Mouse (Mus musculus) liver, embryonic 16.5 days (tissue): ENCODE measurements at regions not wholly inside any gene's neighbourhood (a gene's known extent, or its start where the extent isn't known, plus 50 kb on each side); places are given as distances from the start of the nearest gene placed in this dataset.
A peak's percentile ranks its signal among the peaks of the same experiment; 100 is the strongest.

Experiments used
- ATAC-seq: fragments of 200-750 bp; cut with Nextera tagmentation; 2 replicates; pipeline ENCODE4 v1.8.0; 2017; ENCODE audit warnings: low read depth, mild to moderate bottlenecking, moderate number of reproducible peaks, moderate library complexity
- H3K27ac ChIP-seq: fragments of 300-500 bp; sonication (generic); 2 replicates; pipeline ENCODE4 v1.5.1; 2014; ENCODE audit warnings: mild to moderate bottlenecking, low read length
- H3K27me3 ChIP-seq: fragments of 300-500 bp; sonication (generic); 2 replicates; pipeline ENCODE4 v1.6.1; 2014; ENCODE audit warnings: low read depth, low read length, mixed read lengths; ENCODE audit not compliant: control insufficient read depth, insufficient read depth
- H3K36me3 ChIP-seq: fragments of 300-500 bp; sonication (generic); 2 replicates; pipeline ENCODE4 v1.6.1; 2014; ENCODE audit warnings: mild to moderate bottlenecking; ENCODE audit not compliant: control insufficient read depth, insufficient read depth
- H3K4me1 ChIP-seq: fragments of 300-500 bp; sonication (generic); 2 replicates; pipeline ENCODE4 v1.6.1; 2014; ENCODE audit warnings: low read depth, low read length, mixed read lengths; ENCODE audit not compliant: control insufficient read depth
- H3K4me2 ChIP-seq: fragments of 300-500 bp; sonication (generic); 2 replicates; pipeline ENCODE4 v1.6.1; 2014; ENCODE audit warnings: low read depth, low read length, mixed read lengths
- H3K4me3 ChIP-seq: fragments of 300-500 bp; sonication (generic); 2 replicates; pipeline ENCODE4 v1.5.1; 2014; ENCODE audit warnings: low read depth, mild to moderate bottlenecking, low read length
- H3K9ac ChIP-seq: fragments of 300-500 bp; sonication (generic); 2 replicates; pipeline ENCODE4 v1.6.1; 2014; ENCODE audit warnings: low read depth, low read length
- H3K9me3 ChIP-seq: fragments of 300-500 bp; sonication (generic); replicated peaks from 2 replicates; pipeline ENCODE4 v1.6.1; 2016; ENCODE audit warnings: low read length; ENCODE audit not compliant: control insufficient read depth
- WGBS: fragments of 180-500 bp; shearing (Covaris S2); extraction: QIAGEN DNeasy Blood & Tissue Kit; methylation state at CpG from one replicate; pipeline ENCODE4 v1.1.7; 2014; ENCODE audit not compliant: insufficient replicate concordance; 5-methylcytosine and 5-hydroxymethylcytosine counted together

- no peaks in the 10 kb centered on the region for H3K9me3 ChIP-seq
- no peaks in the 10 kb centered on the region for H3K36me3 ChIP-seq
- no peaks in the 10 kb centered on the region for H3K27me3 ChIP-seq
- H3K4me2 ChIP-seq = no peak overlapping the region
- H3K4me3 ChIP-seq = no peak overlapping the region
- H3K4me1 ChIP-seq = peaks cover 3% of the 10 kb centered on the region
- WGBS = 34% methylated on average over 11 of the region's 11 CpGs
- no peak overlapping the region for H3K27ac ChIP-seq
- no peak for ATAC-seq
- H3K9ac ChIP-seq = no peak overlapping the region
Measured at GRCm38 (mm10) chr6:127250874-127251670, 99.1 kb upstream of the Ccnd2 start.

DNA sequence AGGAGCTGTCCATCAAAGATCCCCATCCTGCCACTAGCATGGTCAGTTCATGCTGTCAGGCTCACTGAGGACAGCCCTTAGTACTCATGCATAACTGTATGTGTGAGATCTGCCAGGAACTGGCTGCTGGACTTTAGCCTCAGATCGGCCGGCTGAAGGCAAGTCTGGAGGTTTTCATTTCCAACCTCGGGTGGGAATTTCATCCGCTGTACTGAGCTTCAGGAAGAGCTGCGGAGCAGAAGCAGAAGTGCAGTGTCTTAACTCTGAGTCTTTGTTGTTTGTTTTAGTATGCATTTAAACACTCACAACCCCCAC, 99.6 kb upstream of the Ccnd2 start:
- ATAC-seq = no peak
- WGBS = 12% methylated on average over 5 of the region's 5 CpGs
- Histone ChIP-seq H3K9me3 (no peaks in the 10 kb centered on the region), H3K4me1 (no peaks in the 10 kb centered on the region), H3K27ac (no peak overlapping the region), H3K4me3 (no peak overlapping the region), H3K27me3 (no peaks in the 10 kb centered on the region), H3K4me2 (no peak overlapping the region), H3K9ac (no peak overlapping the region), H3K36me3 (no peaks in the 10 kb centered on the region)

GRCm38 (mm10) chr6:127252000-127252721, 100.2 kb upstream of the Ccnd2 start:
- H3K4me2 ChIP-seq = no peak overlapping the region
- H3K27me3 ChIP-seq = no peaks in the 10 kb centered on the region
- no peak for ATAC-seq
- H3K27ac ChIP-seq = no peak overlapping the region
- no peaks in the 10 kb centered on the region for H3K9me3 ChIP-seq
- no peaks in the 10 kb centered on the region for H3K4me1 ChIP-seq
- no peak overlapping the region for H3K4me3 ChIP-seq
- H3K36me3 ChIP-seq = no peaks in the 10 kb centered on the region
- 35% methylated on average over 3 of the region's 3 CpGs for WGBS
- H3K9ac ChIP-seq = no peak overlapping the region

GRCm38 (mm10) chr6:127253935-127254334, 101.9 kb upstream of the Ccnd2 start:
- H3K9ac ChIP-seq = no peak overlapping the region
- 0 out of 2 replicates have a peak, but pooled peaks have one; percentile 24 for ATAC-seq
- H3K4me1 ChIP-seq = no peaks in the 10 kb centered on the region
- H3K9me3 ChIP-seq = no peaks in the 10 kb centered on the region
- WGBS = 15% methylated on average over 3 of the region's 3 CpGs
- no peaks in the 10 kb centered on the region for H3K27me3 ChIP-seq
- no peak overlapping the region for H3K4me2 ChIP-seq
- no peaks in the 10 kb centered on the region for H3K36me3 ChIP-seq
- H3K27ac ChIP-seq = no peak overlapping the region
- H3K4me3 ChIP-seq = no peak overlapping the region

GRCm38 (mm10) chr6:127263903-127264680, 112.1 kb upstream of the Ccnd2 start:
- Histone ChIP-seq H3K4me2 (no peak overlapping the region), H3K27me3 (peaks cover 23% of the 10 kb centered on the region), H3K9me3 (no peaks in the 10 kb centered on the region), H3K36me3 (no peaks in the 10 kb centered on the region), H3K4me3 (no peak overlapping the region), H3K27ac (no peak overlapping the region), H3K4me1 (peaks cover 5% of the 10 kb centered on the region; the same call in 1 of the 2 replicates), H3K9ac (no peak overlapping the region)
- no peak for ATAC-seq
- WGBS = 32% methylated on average over 5 of the region's 5 CpGs

DNA sequence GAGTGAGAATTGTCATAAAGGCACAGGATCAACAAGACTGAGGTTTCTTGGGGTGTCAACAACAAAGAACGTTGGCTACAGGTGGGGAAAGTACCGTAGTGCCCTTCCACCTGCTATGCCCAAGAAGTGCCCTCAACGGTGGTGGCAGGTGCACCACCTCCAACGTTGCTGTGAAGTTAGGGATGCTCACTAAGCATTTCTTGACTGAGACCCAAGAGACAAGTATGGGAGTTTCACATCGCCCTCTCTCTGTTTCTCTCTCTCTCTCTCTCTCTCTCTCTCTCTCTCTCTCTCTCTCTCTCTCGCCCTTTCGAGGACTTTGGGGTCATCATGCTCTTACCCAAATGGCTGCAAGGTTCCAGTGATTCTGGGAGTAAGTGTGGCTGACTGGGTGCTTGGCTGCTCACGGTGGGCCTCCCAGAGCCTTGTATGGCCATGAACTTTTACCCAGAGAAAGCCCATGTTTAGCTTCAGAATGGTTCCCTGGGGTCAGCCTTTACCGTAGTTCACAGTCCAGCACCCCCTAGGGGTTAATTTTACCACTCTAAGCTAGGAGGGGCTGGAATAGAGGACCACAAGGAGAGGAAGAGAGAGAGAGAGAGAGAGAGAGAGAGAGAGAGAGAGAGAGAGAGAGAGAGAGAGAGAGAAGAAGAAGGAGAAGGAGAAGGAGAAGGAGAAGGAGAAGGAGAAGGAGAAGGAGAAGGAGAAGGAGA, 113.2 kb upstream of the Ccnd2 start:
- no peak overlapping the region for H3K9ac ChIP-seq
- ATAC-seq = no peak
- H3K4me2 ChIP-seq = no peak overlapping the region
- no peak overlapping the region for H3K4me3 ChIP-seq
- no peaks in the 10 kb centered on the region for H3K9me3 ChIP-seq
- WGBS = 47% methylated on average over 9 of the region's 9 CpGs
- H3K4me1 ChIP-seq = peaks cover 5% of the 10 kb centered on the region; the same call in 1 of the 2 replicates
- H3K36me3 ChIP-seq = no peaks in the 10 kb centered on the region
- H3K27ac ChIP-seq = no peak overlapping the region
- peaks cover 25% of the 10 kb centered on the region for H3K27me3 ChIP-seq

- Histone ChIP-seq H3K4me2 (peak overlapping the region; percentile 47), H3K36me3 (no peaks in the 10 kb centered on the region), H3K4me3 (peak overlapping the region; percentile 6; the same call in 1 of the 2 replicates), H3K4me1 (peaks cover 5% of the 10 kb centered on the region; the same call in 1 of the 2 replicates), H3K9ac (no peak overlapping the region), H3K27me3 (peaks cover 25% of the 10 kb centered on the region), H3K9me3 (no peaks in the 10 kb centered on the region), H3K27ac (peak overlapping the region; percentile 29; the same call in 1 of the 2 replicates)
- 6% methylated on average over 20 of the region's 21 CpGs for WGBS
- ATAC-seq = peak; percentile 59
Measured at GRCm38 (mm10) chr6:127265901-127266812, 114.2 kb upstream of the Ccnd2 start.

- WGBS = 26% methylated on average over 10 of the region's 10 CpGs
- peaks cover 25% of the 10 kb centered on the region for H3K27me3 ChIP-seq
- H3K4me2 ChIP-seq = peak overlapping the region; percentile 47; the same call in 1 of the 2 replicates
- H3K4me1 ChIP-seq = peaks cover 5% of the 10 kb centered on the region; the same call in 1 of the 2 replicates
- peak overlapping the region; percentile 29; the same call in 1 of the 2 replicates for H3K27ac ChIP-seq
- no peak overlapping the region for H3K4me3 ChIP-seq
- ATAC-seq = no peak
- no peaks in the 10 kb centered on the region for H3K36me3 ChIP-seq
- no peaks in the 10 kb centered on the region for H3K9me3 ChIP-seq
- H3K9ac ChIP-seq = no peak overlapping the region
Measured at GRCm38 (mm10) chr6:127266813-127267165, 114.8 kb upstream of the Ccnd2 start.
